Mouse (Mus musculus): ENCODE measurements around the gene Armc5.

- TF ChIP-seq POLR2A (IDR thresholded peaks at IDR 0.05; ENCODE audit: insufficient read depth, low read depth, low read length) (no peak), CTCF (IDR thresholded peaks at IDR 0.05; ENCODE audit: insufficient read depth, low read depth, low read length) (no peak)
Observed at GRCm38 (mm10) chr7:128251946-128252345, 14.8 kb downstream of the Armc5 start.
